Mouse (Mus musculus): ENCODE data around the gene Zc3h15. TPM values are rescaled to one million over a fixed set of nuclear protein-coding genes. Genes with fewer than 3 reads are reported as not detected.
"Not testable (repeated sequence)": the region's sequence is repeated elsewhere in the genome, so short reads cannot be mapped to it uniquely, and the experiment has no call there.

Zc3h15 gene
- total RNA-seq (2015) (85.1 and 110 TPM in 2 replicates), total RNA-seq (2017) (110 and 129 TPM in 2 replicates)

DNA sequence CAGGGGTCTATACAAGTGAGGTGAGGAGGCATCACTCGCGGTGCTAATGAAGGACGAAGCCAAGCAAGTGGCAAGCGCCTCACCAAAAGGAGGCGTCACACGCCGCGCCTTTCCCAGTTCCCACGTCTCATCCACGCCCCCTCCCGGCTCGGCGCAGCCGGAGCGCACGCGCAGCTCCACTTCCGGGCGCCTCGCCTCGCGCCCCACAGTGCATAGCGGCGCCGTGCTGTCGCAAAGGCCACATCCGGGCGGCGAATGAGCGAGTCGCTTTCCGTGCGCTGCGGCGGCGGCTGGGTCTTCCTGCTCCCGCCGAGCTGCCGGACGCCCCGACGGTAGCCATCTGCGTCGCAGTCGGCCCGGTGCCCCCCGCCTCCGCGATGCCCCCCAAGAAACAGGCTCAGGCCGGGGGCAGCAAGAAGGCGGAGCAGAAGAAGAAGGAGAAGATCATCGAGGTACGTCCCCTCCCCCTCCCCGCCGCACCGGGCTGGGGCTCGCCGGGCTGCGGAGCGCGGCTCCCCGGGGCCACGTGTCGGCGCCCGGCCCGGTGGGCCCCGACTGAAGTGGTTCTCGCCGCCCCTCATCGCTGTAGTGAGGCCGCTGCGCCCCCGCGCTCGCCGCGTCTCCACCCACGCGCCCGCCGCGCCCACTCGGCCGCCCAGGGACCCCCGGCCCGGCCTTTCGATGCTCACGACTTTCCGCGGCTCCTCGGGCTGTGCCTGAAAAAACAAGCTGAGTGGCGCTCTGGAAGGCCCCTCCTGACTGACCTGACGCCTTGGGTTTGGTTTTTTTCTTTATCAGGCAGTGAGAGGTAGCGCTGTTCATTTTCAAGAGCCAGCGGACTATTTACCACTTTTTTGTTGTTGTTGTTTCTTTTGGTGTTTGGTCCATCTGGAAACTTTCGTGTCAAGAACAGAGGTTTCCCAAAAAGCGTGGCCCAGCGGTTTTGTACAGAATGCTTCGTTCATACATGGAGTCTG is at the start of gene Zc3h15:
Gene Zc3h15 (plus strand): TSS at position 160 of the 977 bp plus-strand sequence.
- peak; percentile 97 for ATAC-seq (ENCODE audit: poor library complexity, severe bottlenecking)

DNA sequence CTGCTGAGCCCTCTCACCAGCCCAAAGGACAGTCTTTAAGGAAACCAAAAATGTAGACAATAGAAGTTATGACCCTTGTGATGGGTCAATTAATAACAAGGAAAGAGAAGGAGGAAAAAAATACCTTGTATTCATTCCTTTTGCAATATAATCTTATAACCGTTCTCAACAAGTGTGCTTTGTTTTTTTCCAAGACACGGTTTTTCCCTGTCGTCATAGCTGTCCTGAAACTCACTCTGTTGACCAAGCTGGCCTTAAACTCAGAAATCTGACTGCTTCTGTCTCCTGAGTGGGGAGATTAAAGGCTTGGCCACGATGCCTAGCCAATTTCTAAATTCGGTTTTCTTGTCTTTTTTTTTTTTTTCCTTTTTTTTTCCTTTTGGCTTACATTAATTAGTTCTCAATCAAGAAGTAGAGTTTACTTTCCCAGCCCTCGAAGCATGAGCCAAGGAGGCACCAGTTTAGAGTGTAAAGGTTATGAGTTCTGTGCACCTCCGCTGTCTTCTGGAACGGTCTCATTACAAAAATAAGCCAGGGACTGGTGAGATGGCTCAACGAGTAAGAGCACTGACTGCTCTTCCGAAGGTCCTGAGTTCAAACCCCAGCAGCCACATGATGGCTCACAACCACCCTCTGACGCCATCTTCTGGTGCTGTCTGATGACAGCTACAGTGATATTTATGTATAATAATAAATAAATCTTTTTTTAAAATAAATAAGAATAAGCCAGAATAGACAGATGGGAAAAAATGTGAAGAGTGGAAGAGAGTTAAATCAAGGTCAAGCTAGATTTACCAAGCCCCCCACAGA is 23.5 kb upstream of the Zc3h15 start:
- ATAC-seq (ENCODE audit: poor library complexity, severe bottlenecking), result no peak

DNA sequence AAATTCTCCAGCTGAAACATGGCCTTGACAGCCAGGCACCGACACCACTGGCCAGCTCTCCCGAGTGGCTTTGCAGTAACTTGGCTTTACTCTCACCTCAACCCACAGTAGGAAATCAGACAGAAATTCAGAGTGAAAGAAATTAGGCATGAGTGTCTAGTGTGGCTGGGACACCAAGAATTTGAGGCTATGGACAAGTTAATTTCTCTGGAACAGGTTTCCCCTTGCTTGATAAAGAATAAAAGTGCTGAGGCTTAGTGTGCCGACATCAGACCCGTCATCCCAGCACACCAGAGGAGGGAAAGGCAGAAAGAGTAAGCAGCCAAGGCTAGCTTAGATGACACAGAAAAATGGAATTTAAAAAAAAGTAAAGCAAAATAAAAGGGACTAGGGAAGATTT is 22.7 kb upstream of the Zc3h15 start:
- ATAC-seq (ENCODE audit: poor library complexity, severe bottlenecking), result no peak

DNA sequence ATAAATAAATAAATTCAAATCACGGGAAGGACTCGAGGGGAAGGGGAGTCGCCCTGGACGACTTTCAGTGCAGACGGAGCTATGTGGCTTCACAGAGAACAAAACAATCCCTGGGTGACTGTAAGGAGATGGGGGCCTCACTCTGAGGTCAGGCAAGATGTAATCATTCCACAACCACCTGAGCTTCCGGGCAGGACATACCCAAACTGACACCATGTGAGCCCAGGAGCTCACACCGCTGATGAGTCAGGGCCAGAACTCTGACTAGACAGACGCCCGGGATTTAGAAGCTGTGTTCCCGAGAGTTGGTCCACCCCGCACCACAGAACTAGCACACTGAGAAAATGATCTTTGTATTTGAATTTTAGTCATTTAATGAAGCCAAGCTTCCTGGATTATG is 21.4 kb upstream of the Zc3h15 start:
- ATAC-seq (ENCODE audit: poor library complexity, severe bottlenecking), result no peak

DNA sequence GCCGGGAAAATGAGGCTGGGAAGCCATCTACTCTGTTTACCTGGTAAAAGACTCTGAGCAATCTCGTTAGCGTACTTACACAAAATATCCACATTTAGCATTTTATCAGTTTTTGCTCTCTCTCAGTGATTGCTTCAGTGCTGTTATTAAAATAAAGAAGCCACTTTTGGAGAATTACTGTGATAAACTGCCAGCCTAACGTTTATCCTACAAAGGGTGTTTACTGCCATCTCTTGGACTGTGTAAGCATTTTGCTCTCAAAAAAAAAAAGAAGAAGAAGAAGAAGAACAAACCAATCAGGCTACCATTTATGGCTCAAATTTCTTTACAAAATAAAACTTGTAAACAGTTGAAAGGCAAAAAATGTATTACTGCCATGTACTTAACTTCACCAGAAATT is 20.2 kb upstream of the Zc3h15 start:
- ATAC-seq (ENCODE audit: poor library complexity, severe bottlenecking), result no peak

DNA sequence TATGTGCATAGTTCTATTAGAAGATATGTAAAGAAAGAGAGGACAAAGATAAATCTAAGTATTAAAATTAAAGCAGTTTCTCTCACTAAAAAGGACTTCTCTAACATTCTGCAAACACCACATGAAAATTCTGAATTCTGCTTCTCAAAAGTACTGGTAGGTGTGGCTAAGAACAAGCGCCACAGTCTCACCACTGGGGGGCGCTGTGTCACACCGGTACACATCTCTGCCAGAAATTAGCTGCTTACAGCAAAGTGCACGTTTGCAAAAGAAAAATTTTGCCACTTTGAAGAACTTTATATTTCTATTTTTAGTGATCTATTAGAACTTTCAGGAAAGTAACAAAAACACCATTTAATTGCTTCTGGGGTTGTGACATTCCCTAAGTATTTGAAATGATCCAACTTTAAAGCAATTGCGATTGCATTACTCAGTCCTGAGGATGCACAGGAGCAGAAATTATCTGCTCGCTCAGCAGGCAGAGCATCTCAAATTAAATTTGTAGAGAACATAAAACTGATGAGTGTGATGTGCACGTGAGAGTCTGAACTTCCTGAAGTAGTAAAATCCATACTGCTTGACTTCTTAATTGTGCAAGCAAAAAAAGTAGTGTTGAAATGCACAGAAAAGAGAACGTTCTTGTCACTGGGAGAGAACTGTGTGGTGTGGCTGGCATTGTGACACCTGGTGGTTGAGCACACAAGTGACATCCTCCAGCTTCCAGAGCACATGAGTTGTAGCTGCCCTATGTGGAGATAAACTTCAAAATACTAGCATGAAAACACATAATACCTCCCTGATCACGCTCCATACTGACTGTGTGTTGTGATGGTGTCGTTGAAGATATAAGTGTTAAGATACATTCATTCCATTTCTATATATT is 18.8 kb upstream of the Zc3h15 start:
- peak; percentile 90 for ATAC-seq (ENCODE audit: poor library complexity, severe bottlenecking)

DNA sequence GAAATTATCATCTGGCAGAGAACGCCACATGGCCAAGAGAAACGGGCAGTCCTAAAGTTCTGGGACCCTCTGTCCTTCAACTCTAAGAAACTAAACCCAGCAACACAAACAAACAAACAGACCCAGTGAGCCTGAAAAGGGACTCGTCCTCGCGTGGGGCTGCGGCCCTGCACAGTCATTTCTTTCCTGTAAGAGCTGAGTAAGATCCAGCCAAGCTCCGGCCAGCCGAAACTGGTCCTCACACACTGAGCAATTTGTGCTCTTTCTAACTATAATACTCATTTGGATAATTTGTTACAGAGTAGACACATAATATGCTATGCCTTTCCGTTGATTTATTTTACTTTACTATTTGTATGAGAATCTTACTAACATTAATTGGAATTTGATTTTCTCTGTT is 17.4 kb upstream of the Zc3h15 start:
- no peak for ATAC-seq (ENCODE audit: poor library complexity, severe bottlenecking)

DNA sequence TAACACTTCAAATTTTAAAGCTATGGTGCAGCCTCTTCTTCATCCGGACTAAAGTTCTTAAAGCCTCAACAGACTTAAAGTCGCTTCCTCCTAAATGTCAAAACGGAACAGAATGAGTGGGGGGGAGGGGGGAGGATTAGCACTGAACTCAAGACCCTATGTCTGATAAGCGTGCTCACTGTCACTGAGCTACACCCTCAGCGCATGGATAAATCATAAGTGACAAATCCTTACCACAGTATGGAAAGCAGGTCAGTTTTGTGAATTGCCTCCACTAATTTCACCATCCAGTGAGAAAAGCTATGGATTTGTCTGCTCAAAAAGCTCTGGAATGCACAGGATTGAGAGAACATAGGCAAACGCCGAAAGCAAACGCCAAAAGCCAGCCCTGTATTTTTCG is 16.7 kb upstream of the Zc3h15 start:
- no peak for ATAC-seq (ENCODE audit: poor library complexity, severe bottlenecking)

DNA sequence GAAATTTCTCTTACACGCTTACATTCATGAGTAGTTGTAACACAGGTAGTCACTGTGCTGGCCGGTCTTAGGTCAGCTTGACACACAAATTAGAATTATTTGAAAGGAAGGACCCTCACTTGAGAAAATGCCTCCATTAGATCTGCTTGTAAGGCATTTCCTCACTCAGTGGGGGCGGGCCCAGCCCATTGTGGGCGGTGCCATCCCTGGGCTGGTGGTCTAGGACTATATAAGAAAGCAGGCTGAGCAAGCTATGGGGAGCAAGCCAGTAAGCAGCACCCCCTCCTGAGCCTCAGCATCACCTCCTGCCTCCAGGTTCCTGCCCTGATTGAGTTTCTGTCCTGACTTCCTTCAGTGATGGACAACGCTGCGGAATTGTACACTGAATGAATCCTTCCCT is 16.3 kb upstream of the Zc3h15 start:
- ATAC-seq (ENCODE audit: poor library complexity, severe bottlenecking), result no peak

DNA sequence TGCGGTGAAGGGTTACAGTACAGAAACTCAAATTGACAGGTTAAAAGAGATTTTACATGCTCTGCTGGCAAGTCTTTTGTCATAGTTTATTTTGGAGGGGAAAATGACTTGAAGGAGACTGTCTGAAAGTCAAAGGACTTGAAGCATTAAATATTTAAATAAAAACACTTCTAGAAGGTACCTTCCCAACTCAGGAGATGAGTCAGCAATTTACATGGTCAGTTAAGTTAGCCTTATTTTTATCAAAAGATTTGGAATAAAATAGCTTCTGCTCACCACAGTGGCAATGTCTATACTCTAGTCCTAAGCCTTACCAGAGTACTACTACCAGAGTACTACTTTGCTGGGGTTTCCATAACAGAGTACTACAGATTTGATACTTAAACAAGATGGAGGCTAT is 2.2 kb upstream of the Zc3h15 start:
- ATAC-seq (ENCODE audit: poor library complexity, severe bottlenecking), result no peak

DNA sequence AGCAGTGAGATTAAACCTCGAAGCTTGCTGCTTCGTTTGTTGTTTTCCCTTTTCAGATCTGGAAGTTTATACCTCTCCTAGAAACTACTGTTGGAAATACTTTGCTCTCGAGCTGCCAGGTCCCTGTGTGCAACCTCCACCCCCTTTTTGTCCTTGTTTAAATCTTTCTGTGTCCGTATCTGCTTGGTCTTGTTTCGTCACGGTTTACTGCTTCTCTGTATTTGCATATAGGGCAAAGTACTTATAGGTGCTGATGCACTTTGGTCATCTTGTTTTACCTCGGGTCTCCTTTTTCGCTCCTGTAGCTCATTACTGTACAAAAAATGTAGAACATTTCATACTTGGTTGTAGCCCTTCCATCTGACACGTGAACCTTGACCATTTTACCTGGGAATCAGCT is 4.7 kb downstream of the Zc3h15 start:
- no peak for ATAC-seq (ENCODE audit: poor library complexity, severe bottlenecking)

DNA sequence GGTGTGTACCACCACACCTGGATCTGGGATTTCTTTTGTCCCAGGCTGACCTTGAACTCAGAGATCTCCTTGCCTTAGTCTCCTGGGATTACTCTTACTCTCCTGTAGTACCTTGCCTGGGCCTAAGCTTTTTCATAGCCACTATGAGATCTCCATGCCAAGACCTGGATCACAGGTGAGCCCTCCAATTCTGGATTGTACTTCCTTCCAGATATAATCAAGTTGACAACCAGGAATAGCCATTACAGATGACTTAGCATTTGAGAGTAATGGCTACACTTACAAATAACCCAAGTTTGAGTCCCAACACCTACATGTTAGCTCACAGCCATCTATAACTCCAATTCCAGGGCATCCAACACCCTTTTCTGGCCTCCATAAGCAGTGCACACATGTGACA is 8.4 kb downstream of the Zc3h15 start:
- ATAC-seq (ENCODE audit: poor library complexity, severe bottlenecking), result no peak

DNA sequence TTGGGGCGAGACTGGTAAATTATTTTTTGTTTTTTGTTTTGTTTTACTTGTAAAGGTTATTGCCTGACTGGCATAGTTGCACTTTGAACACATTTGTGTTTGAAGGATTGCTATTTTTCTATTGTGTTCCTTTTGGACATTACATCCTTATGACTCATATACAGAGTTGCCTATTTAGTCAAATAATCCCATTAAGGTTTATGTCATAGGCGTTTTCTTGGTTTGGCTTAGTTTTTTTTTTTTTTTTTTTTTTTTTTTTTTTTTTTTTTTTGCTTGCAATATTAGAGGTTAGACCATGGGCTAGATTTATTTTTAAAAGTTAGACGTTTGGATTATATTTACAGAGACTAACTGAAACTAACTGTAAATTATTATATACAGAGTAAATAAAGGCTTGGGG is 15.0 kb downstream of the Zc3h15 start:
- ATAC-seq (ENCODE audit: poor library complexity, severe bottlenecking), result no peak

DNA sequence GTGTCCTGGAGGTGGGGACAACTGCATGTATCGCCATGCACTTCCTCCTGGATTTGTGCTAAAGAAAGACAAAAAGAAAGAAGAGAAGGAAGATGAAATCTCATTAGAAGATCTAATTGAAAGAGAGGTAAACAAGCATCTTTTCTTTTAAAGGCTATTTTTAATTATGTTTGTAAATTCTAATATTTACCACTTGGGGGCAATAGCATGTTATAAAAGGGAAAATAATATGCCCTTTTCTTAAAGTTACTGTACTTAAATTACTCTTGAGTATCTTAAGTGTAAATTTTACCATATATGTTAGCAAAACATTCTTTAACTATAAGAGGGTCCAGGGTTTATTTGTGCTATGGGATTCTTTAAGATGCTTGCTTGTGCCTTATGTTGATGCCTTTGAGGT is 15.9 kb downstream of the Zc3h15 start:
- ATAC-seq (ENCODE audit: poor library complexity, severe bottlenecking), result no peak

DNA sequence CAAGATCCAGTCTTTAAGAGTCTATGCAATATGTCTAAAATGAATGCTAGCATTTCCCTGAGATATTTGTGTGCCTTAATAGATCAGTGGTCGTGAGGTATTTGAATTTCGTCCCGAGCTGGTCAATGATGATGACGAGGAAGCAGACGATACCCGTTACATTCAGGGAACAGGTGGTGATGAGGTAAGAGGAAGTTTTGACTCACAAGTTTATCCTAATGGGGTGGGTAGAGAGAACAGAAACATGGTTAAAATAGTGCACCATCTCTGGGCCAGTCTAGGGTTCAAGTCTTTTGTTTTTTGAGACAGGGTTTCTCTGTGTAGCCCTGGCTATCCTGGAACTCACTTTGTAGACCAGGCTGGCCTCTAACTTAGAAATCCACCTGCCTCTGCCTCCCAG is 17.1 kb downstream of the Zc3h15 start:
- ATAC-seq (ENCODE audit: poor library complexity, severe bottlenecking), result no peak

DNA sequence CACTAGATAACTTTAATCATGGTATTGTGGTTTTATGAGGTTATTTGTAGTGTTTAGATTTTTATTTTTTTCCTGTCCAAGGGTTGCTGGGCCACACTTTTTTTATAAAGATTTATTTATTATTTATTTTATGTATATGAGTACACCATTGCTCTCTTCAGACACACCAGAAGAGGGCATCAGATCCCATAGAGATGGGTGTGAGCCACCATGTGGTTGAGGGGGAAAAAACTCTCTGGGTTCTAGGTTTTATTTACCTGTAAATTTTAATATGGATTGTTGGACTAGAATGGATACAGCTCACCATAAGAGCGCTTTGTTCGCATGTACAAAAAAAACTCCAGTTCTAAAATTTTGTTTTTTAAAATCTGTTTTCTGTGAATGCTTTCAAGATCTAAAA is 20.8 kb downstream of the Zc3h15 start:
- ATAC-seq (ENCODE audit: poor library complexity, severe bottlenecking), result not testable (repeated sequence)

DNA sequence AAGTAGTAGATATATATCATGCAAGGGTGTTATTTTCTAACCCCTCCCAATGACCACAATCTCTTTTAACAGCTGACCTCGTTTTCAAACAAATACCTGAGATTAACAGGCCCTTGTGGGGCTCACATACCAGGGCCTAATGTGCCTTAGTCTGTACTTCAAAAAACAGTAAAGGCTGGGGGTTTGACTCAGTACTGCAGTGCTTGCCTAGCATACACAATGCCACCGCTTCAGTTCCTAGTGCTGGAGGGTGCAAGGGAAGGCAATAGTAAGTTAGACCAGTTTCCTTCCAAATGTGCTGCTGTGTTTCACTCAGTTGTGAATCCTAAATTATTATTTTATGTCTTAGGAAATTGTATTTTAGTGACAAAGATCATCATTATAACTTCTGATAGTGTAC is 23.2 kb downstream of the Zc3h15 start:
- no peak for ATAC-seq (ENCODE audit: poor library complexity, severe bottlenecking)

DNA sequence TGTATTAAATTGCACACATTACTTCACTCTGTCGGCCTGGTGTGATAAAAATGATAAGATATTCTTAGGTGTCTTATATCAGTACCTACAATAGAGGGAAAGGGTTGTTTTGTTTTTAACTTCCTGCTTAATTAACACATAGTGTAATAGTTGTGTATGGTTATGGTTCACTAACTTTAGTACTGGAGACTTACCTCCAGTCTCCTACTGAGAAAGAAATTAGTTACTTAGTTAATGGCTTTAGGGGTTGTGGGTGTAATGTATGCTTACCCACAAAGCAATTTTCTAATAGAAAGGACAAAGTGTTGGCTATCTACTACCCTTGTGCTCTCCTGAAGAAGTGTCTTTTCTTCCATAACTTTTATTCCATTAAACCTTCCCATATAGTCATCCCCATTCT is 23.8 kb downstream of the Zc3h15 start:
- no peak for ATAC-seq (ENCODE audit: poor library complexity, severe bottlenecking)

DNA sequence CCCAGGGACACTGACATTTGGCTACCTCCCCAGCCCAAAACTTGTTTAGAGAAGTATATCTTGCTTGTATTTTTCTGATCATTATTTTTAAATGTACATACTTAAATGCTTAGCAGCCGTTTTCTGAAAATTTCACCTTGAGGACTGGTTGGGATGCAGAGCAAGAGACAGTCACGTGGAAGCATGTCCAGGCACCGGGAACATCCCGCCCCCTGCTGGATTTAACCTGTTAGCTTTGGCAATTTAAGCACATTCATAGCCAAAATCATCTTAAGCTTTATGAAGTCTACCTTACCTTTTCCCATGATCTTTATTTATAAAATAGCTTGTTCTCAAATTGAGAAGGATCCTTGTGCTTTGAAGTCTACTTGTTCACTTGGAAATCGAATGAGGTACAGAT is 25.8 kb downstream of the Zc3h15 start:
- no peak for ATAC-seq (ENCODE audit: poor library complexity, severe bottlenecking)

DNA sequence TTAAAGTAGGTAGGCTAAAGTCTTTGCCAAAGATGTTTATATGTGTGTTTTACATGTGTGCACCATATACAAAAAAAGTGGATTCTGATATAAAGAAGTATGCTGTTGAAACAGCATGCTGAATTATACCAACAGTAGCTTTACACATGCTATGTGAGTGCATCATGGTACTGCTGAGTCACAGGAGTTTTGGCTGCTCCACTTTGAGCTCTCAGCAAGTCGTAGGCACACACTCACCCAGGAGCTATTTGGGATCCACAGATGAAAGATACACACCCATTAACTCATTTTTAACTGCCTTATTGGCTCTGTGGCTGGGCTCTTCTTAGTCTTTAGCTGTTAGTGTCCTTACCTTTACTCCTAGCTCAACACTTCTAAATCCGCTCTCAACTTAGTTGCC is 27.6 kb downstream of the Zc3h15 start:
- no peak for ATAC-seq (ENCODE audit: poor library complexity, severe bottlenecking)

DNA sequence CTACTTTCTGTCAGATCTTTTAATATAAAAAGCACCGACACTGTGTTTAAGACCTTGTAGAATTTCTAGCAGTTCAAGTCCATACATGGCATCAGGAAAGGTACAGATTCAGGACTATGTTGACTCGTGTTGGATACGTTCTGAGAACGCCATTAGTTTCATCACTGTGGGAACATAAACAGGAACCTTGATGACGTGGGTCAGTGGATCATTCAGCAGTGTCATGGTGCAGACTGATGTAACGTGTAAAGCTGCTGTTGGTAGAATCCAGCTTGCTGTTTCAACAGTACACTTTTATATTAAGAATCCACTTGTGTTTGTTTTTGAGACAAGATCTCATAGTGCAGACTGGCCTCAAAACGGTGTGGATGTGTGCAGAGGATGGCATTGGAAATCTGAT is 28.8 kb downstream of the Zc3h15 start:
- ATAC-seq (ENCODE audit: poor library complexity, severe bottlenecking), result peak; percentile 86

Measured in megakaryocyte, adult 5-6 weeks (primary cell).